10 mouse cellular contexts compared by ENCODE assay signal in genomic region chr7:28410841-28411475, GRCm38 (mm10). TPM values are rescaled to one million over a fixed set of nuclear protein-coding genes. Genes with fewer than 3 reads are reported as not detected.
A peak's percentile ranks its signal among the peaks of the same experiment; 100 is the strongest.
DNase-seq lines count a peak whose midpoint lies in the region; ATAC-seq and TF ChIP-seq lines count a peak whose summit lies in the region.
"Had no signal": no experiment of that assay in that cellular context is flagged by ENCODE, and none has a peak within 500 bp of the region (broad histone marks: within the 10 kb centered on the region; RNA-seq: fewer than 3 reads in every experiment).

No protein-coding gene starts in this region.

- peak; percentile 42 for DNase-seq in liver, adult 2 months (ENCODE audit: extremely low read depth, low read depth, low spot score)
- DNase-seq in liver, embryonic 11.5 days (ENCODE audit: low spot score), result no peak
- peak; percentile 85 for DNase-seq in gastrocnemius, postnatal 25 days
- DNase-seq in kidney, postnatal 0 days (ENCODE audit: low spot score), result peak; percentile 58
- DNase-seq in retina, postnatal 1 day, result no peak
- DNase-seq in right cerebral cortex, postnatal 14 days, result no peak

- TF ChIP-seq CTCF in liver, adult 2 months (IDR thresholded peaks at IDR 0.05; ENCODE audit: low read depth, low read length), result no peak
- TF ChIP-seq CTCF in kidney, postnatal 0 days (IDR thresholded peaks at IDR 0.05; ENCODE audit: low read depth), result no peak
- TF ChIP-seq CTCF in small intestine, adult 2 months (IDR thresholded peaks at IDR 0.05; ENCODE audit: extremely low read depth, insufficient read length, insufficient replicate concordance, low read depth, low read length), result no peak

- no peak for ATAC-seq in liver, embryonic 11.5 days (replicated peaks; ENCODE audit: low FRiP score)
- ATAC-seq in kidney, postnatal 0 days (replicated peaks; ENCODE audit: low FRiP score, low read depth), result peak; percentile 40; the same call in 1 of the 2 replicates
- ATAC-seq in granulocyte monocyte progenitor cell, adult 5-6 weeks (replicated peaks; ENCODE audit: poor library complexity, severe bottlenecking), result no peak
- ATAC-seq: midbrain, embryonic 16.5 days had no signal

- 65% methylated on average over 3 of the region's 3 CpGs for WGBS in liver, adult 2 months
- WGBS in liver, embryonic 11.5 days, result 81% methylated on average over 3 of the region's 3 CpGs
- WGBS in kidney, postnatal 0 days, result 73% methylated on average over 3 of the region's 3 CpGs
- WGBS in small intestine, adult 2 months, result 40% methylated on average over 3 of the region's 3 CpGs

- H3K9ac ChIP-seq in liver, adult 2 months (ENCODE audit: low read depth, low read length), result no peak overlapping the region
- no peak overlapping the region for H3K9ac ChIP-seq in liver, embryonic 11.5 days (ENCODE audit: low read depth, low read length)
- H3K9ac ChIP-seq in kidney, postnatal 0 days (ENCODE audit: low read depth, low read length), result no peak overlapping the region
- H3K9ac ChIP-seq: embryonic facial prominence, embryonic 13.5 days had no signal

- TF ChIP-seq POLR2A in liver, adult 2 months (IDR thresholded peaks at IDR 0.05; ENCODE audit: extremely low read depth, insufficient read depth, low read length), result no peak
- TF ChIP-seq POLR2A in small intestine, adult 2 months (IDR thresholded peaks at IDR 0.05; ENCODE audit: low read depth, low read length), result no peak

- H3K4me2 ChIP-seq in liver, embryonic 11.5 days, result no peak overlapping the region
- H3K4me2 ChIP-seq in kidney, postnatal 0 days (ENCODE audit: low read length), result no peak overlapping the region
- H3K4me2 ChIP-seq: embryonic facial prominence, embryonic 13.5 days had no signal

- H3K27me3 ChIP-seq in liver, adult 2 months (ENCODE audit: control insufficient read depth, insufficient read depth, low read length), result no peaks in the 10 kb centered on the region
- no peaks in the 10 kb centered on the region for H3K27me3 ChIP-seq in liver, embryonic 11.5 days (replicated peaks; ENCODE audit: control insufficient read depth, insufficient read depth, low read length)
- H3K27me3 ChIP-seq in kidney, postnatal 0 days (ENCODE audit: insufficient read depth, low read length), result no peaks in the 10 kb centered on the region
- no peaks in the 10 kb centered on the region for H3K27me3 ChIP-seq in small intestine, adult 2 months (ENCODE audit: control insufficient read depth, insufficient read depth, low read length)
- H3K27me3 ChIP-seq: embryonic facial prominence, embryonic 13.5 days had no signal

- H3K9me3 ChIP-seq in liver, embryonic 11.5 days (ENCODE audit: control insufficient read depth, low read length), result no peaks in the 10 kb centered on the region
- no peaks in the 10 kb centered on the region for H3K9me3 ChIP-seq in kidney, postnatal 0 days (replicated peaks; ENCODE audit: low read length)
- H3K9me3 ChIP-seq: embryonic facial prominence, embryonic 13.5 days had no signal

- peak overlapping the region; percentile 44 for H3K27ac ChIP-seq in liver, adult 2 months (replicated peaks; ENCODE audit: insufficient read depth, low read depth, low read length)
- H3K27ac ChIP-seq in liver, embryonic 11.5 days (ENCODE audit: low read depth, low read length), result no peak overlapping the region
- H3K27ac ChIP-seq in kidney, postnatal 0 days, result peak overlapping the region; percentile 8; the same call in 1 of the 2 replicates
- H3K27ac ChIP-seq in small intestine, adult 2 months (ENCODE audit: insufficient read depth, low read depth, low read length), result peak overlapping the region; percentile 62
- H3K27ac ChIP-seq: embryonic facial prominence, embryonic 13.5 days had no signal

- H3K36me3 ChIP-seq in liver, adult 2 months (ENCODE audit: control insufficient read depth, insufficient read depth, low read length), result peaks cover 24% of the 10 kb centered on the region
- peaks cover 38% of the 10 kb centered on the region for H3K36me3 ChIP-seq in liver, embryonic 11.5 days (ENCODE audit: control insufficient read depth, insufficient read depth, low read length)
- H3K36me3 ChIP-seq in kidney, postnatal 0 days (ENCODE audit: insufficient read depth, low read length), result peaks cover 50% of the 10 kb centered on the region
- H3K36me3 ChIP-seq in small intestine, adult 2 months (ENCODE audit: control insufficient read depth, insufficient read depth, low read length), result peaks cover 46% of the 10 kb centered on the region

- no peaks in the 10 kb centered on the region for H3K79me2 ChIP-seq in liver, adult 2 months (ENCODE audit: control insufficient read depth, insufficient read depth, low read length)

- no peak overlapping the region for H3K4me3 ChIP-seq in liver, adult 2 months (ENCODE audit: insufficient read depth, low read depth, low read length)
- H3K4me3 ChIP-seq in liver, embryonic 11.5 days (ENCODE audit: low read depth, low read length), result no peak overlapping the region
- H3K4me3 ChIP-seq in kidney, postnatal 0 days (replicated peaks; ENCODE audit: low read depth, low read length), result no peak overlapping the region
- H3K4me3 ChIP-seq in small intestine, adult 2 months (ENCODE audit: low read depth, low read length), result no peak overlapping the region
- H3K4me3 ChIP-seq: embryonic facial prominence, embryonic 13.5 days had no signal

- H3K4me1 ChIP-seq in liver, adult 2 months (ENCODE audit: control insufficient read depth, insufficient read depth, low read length), result no peaks in the 10 kb centered on the region
- no peaks in the 10 kb centered on the region for H3K4me1 ChIP-seq in liver, embryonic 11.5 days (replicated peaks; ENCODE audit: control insufficient read depth, insufficient read depth, low read length)
- no peaks in the 10 kb centered on the region for H3K4me1 ChIP-seq in kidney, postnatal 0 days (replicated peaks; ENCODE audit: insufficient read depth, low read length)
- peaks cover 10% of the 10 kb centered on the region for H3K4me1 ChIP-seq in small intestine, adult 2 months (ENCODE audit: control insufficient read depth, insufficient read depth, insufficient read length, low read length)
- H3K4me1 ChIP-seq: embryonic facial prominence, embryonic 13.5 days had no signal

RNA-seq across cellular contexts. Expression of gene Paf1, which starts 18.2 kb away (rescaled TPM):
- total RNA-seq in liver, adult 2 months (2014; rRNA removed), result 16.1 TPM in 2 replicates
- 52.8 and 59.1 TPM in 2 replicates for polyA plus RNA-seq in liver, adult 2 months (2012; rRNA removed)
- polyA plus RNA-seq in liver, embryonic 11.5 days (2014; fragmentation: Nextera tagmentation; extraction: Ambion mirVana), result 56.1 and 58.6 TPM in 2 replicates
- 10 to 100 TPM; 24.9 to 29.4 TPM for total RNA-seq in gastrocnemius, postnatal 25 days (2021)
- polyA plus RNA-seq in kidney, postnatal 0 days (2015; fragmentation: Nextera tagmentation; extraction: Ambion mirVana), result 60.2 and 70.3 TPM in 2 replicates
- 27.6 and 67.1 TPM in 2 replicates for polyA plus RNA-seq in small intestine, adult 2 months (2012; rRNA removed)
- 97.6 and 111 TPM in 2 replicates for total RNA-seq in granulocyte monocyte progenitor cell, adult 5-6 weeks (2014; fragmentation: Nextera tagmentation)
- 136 and 170 TPM in 2 replicates for total RNA-seq in granulocyte monocyte progenitor cell, adult 5-6 weeks (2017)

RNA-seq across cellular contexts. Expression of gene Med29, which starts 18.4 kb away (rescaled TPM):
- 13.4 and 17.6 TPM in 2 replicates for total RNA-seq in liver, adult 2 months (2014; rRNA removed)
- polyA plus RNA-seq in liver, adult 2 months (2012; rRNA removed), result 49.2 and 50.9 TPM in 2 replicates
- 44.7 and 45.7 TPM in 2 replicates for polyA plus RNA-seq in liver, embryonic 11.5 days (2014; fragmentation: Nextera tagmentation; extraction: Ambion mirVana)
- total RNA-seq in gastrocnemius, postnatal 25 days (2021), result 10 to 100 TPM; 19.6 to 20.2 TPM
- 44.6 and 47.8 TPM in 2 replicates for polyA plus RNA-seq in kidney, postnatal 0 days (2015; fragmentation: Nextera tagmentation; extraction: Ambion mirVana)
- polyA plus RNA-seq in small intestine, adult 2 months (2012; rRNA removed), result 36.5 and 58.0 TPM in 2 replicates
- total RNA-seq in granulocyte monocyte progenitor cell, adult 5-6 weeks (2014; fragmentation: Nextera tagmentation), result 19.2 and 25.5 TPM in 2 replicates
- total RNA-seq in granulocyte monocyte progenitor cell, adult 5-6 weeks (2017), result 16.7 and 18.5 TPM in 2 replicates

RNA-seq across cellular contexts. Expression of gene Gmfg, which starts 26.3 kb away (rescaled TPM):
- total RNA-seq in liver, adult 2 months (2014; rRNA removed), result 18.4 and 24.4 TPM in 2 replicates
- polyA plus RNA-seq in liver, adult 2 months (2012; rRNA removed), result 4.0 and 4.6 TPM in 2 replicates
- 49.4 and 49.7 TPM in 2 replicates for polyA plus RNA-seq in liver, embryonic 11.5 days (2014; fragmentation: Nextera tagmentation; extraction: Ambion mirVana)
- 1 to 10 TPM; 1.6 to 4.2 TPM for total RNA-seq in gastrocnemius, postnatal 25 days (2021)
- 19.5 and 23.8 TPM in 2 replicates for polyA plus RNA-seq in kidney, postnatal 0 days (2015; fragmentation: Nextera tagmentation; extraction: Ambion mirVana)
- polyA plus RNA-seq in small intestine, adult 2 months (2012; rRNA removed), result 5.6 and 7.0 TPM in 2 replicates
- total RNA-seq in granulocyte monocyte progenitor cell, adult 5-6 weeks (2014; fragmentation: Nextera tagmentation), result 420 and 510 TPM in 2 replicates
- 682 and 721 TPM in 2 replicates for total RNA-seq in granulocyte monocyte progenitor cell, adult 5-6 weeks (2017)

RNA-seq across cellular contexts. Expression of gene Zfp36, which starts 30.9 kb away (rescaled TPM):
- total RNA-seq in liver, adult 2 months (2014; rRNA removed), result 16.4 and 25.4 TPM in 2 replicates
- polyA plus RNA-seq in liver, adult 2 months (2012; rRNA removed), result 41.1 and 54.3 TPM in 2 replicates
- polyA plus RNA-seq in liver, embryonic 11.5 days (2014; fragmentation: Nextera tagmentation; extraction: Ambion mirVana), result 9.9 and 10.2 TPM in 2 replicates
- 1 to 10 TPM; 7.3 to 7.6 TPM for total RNA-seq in gastrocnemius, postnatal 25 days (2021)
- polyA plus RNA-seq in kidney, postnatal 0 days (2015; fragmentation: Nextera tagmentation; extraction: Ambion mirVana), result 18.6 and 19.6 TPM in 2 replicates
- polyA plus RNA-seq in small intestine, adult 2 months (2012; rRNA removed), result 85.4 and 196 TPM in 2 replicates
- 37.1 and 55.8 TPM in 2 replicates for total RNA-seq in granulocyte monocyte progenitor cell, adult 5-6 weeks (2014; fragmentation: Nextera tagmentation)
- total RNA-seq in granulocyte monocyte progenitor cell, adult 5-6 weeks (2017), result 30.8 and 41.3 TPM in 2 replicates

RNA-seq across cellular contexts. Expression of gene Plekhg2, which starts 38.6 kb away (rescaled TPM):
- 0.65 and 1.3 TPM in 2 replicates for total RNA-seq in liver, adult 2 months (2014; rRNA removed)
- polyA plus RNA-seq in liver, adult 2 months (2012; rRNA removed), result 3.3 and 3.5 TPM in 2 replicates
- 29.2 and 34.4 TPM in 2 replicates for polyA plus RNA-seq in liver, embryonic 11.5 days (2014; fragmentation: Nextera tagmentation; extraction: Ambion mirVana)
- total RNA-seq in gastrocnemius, postnatal 25 days (2021), result 1 to 10 TPM; 4.7 to 7.3 TPM
- 29.9 and 33.3 TPM in 2 replicates for polyA plus RNA-seq in kidney, postnatal 0 days (2015; fragmentation: Nextera tagmentation; extraction: Ambion mirVana)
- polyA plus RNA-seq in small intestine, adult 2 months (2012; rRNA removed), result 22.9 and 58.2 TPM in 2 replicates
- 4.1 and 6.1 TPM in 2 replicates for total RNA-seq in granulocyte monocyte progenitor cell, adult 5-6 weeks (2014; fragmentation: Nextera tagmentation)
- total RNA-seq in granulocyte monocyte progenitor cell, adult 5-6 weeks (2017), result 0.88 and 1.1 TPM in 2 replicates

Comparison
In these comparisons a context has a peak if more than half of its experiments do, and no peak if none do; other contexts are left out.
1. DNase-seq: peak in liver, adult 2 months (single experiment), gastrocnemius, postnatal 25 days (single experiment) and kidney, postnatal 0 days (single experiment); none in liver, embryonic 11.5 days (single experiment), retina, postnatal 1 day (single experiment) and right cerebral cortex, postnatal 14 days (single experiment).